Mouse (Mus musculus) liver, embryonic 14.5 days (tissue): ENCODE data around the gene Igsf21. TPM values are rescaled to one million over a fixed set of nuclear protein-coding genes. Genes with fewer than 3 reads are reported as not detected.

Experiments used
- ATAC-seq: fragments of 200-750 bp; cut with Nextera tagmentation; 2 replicates; pipeline ENCODE4 v1.8.0; 2017; ENCODE audit warnings: moderate number of reproducible peaks, mild to moderate bottlenecking, moderate library complexity; ENCODE audit not compliant: insufficient read depth
- DNase-seq, 3 experiments: peaks; one replicate each; pipeline ENCODE4 v3.0.0-alpha.2; 2012 to 2013; ENCODE audit warnings: low read depth in 3 of 3, low spot score in 3 of 3
- H3K27ac ChIP-seq: fragments of 300-500 bp; sonication (generic); 2 replicates; pipeline ENCODE4 v1.5.1; 2014; ENCODE audit warnings: moderate library complexity, mild to moderate bottlenecking, control low read depth, inconsistent platforms
- H3K27me3 ChIP-seq: fragments of 300-500 bp; sonication (generic); 2 replicates; pipeline ENCODE4 v1.6.1; 2014; ENCODE audit warnings: mild to moderate bottlenecking, low read length, moderate library complexity; ENCODE audit not compliant: control insufficient read depth, insufficient read depth
- H3K36me3 ChIP-seq: fragments of 300-500 bp; sonication (generic); replicated peaks from 2 replicates; pipeline ENCODE4 v1.6.1; 2014; ENCODE audit warnings: low read depth; ENCODE audit not compliant: control insufficient read depth, insufficient read depth
- H3K4me1 ChIP-seq, 2 experiments: fragments of 200-500 bp in 1 of 2; fragments of 300-500 bp in 1 of 2; sonication (generic) in 1 of 2; replicated peaks; 2 replicates each; pipeline ENCODE4 v1.6.1; 2012 to 2014; ENCODE audit warnings: antibody characterized with exemption in 1 of 2, inconsistent platforms in 1 of 2, low read length in 1 of 2; ENCODE audit not compliant: control insufficient read depth in 2 of 2, insufficient read depth in 2 of 2
- H3K4me2 ChIP-seq: fragments of 300-500 bp; sonication (generic); 2 replicates; pipeline ENCODE4 v1.6.1; 2014; ENCODE audit warnings: low read depth, mild to moderate bottlenecking, control low read depth, moderate library complexity
- H3K4me3 ChIP-seq, 2 experiments: fragments of 200-500 bp in 1 of 2; fragments of 300-500 bp in 1 of 2; sonication (generic) in 1 of 2; 2 replicates each; pipeline ENCODE4 v1.5.1; 2012 to 2014; ENCODE audit warnings: low read depth in 2 of 2, low read length in 2 of 2, mild to moderate bottlenecking in 2 of 2, control low read depth in 1 of 2, inconsistent platforms in 1 of 2, moderate library complexity in 1 of 2; ENCODE audit not compliant: insufficient read depth in 1 of 2
- H3K9ac ChIP-seq: fragments of 300-500 bp; sonication (generic); replicated peaks from 2 replicates; pipeline ENCODE4 v1.6.1; 2014; ENCODE audit warnings: mild to moderate bottlenecking, control low read depth, moderate library complexity
- H3K9me3 ChIP-seq: fragments of 300-500 bp; sonication (generic); 2 replicates; pipeline ENCODE4 v1.6.1; 2016; ENCODE audit warnings: low read length, mixed read lengths; ENCODE audit not compliant: control insufficient read depth
- CTCF ChIP-seq: IDR thresholded peaks from 2 replicates; pipeline ENCODE4 v1.5.1; 2016; ENCODE audit warnings: antibody characterized with exemption, low read depth, control low read depth
- EP300 ChIP-seq: IDR thresholded peaks from 2 replicates; pipeline ENCODE4 v1.6.1; 2016; ENCODE audit warnings: antibody characterized with exemption, low read depth
- WGBS: fragments of 180-500 bp; shearing (Covaris S2); extraction: QIAGEN DNeasy Blood & Tissue Kit; methylation state at CpG from one replicate; pipeline ENCODE4 v1.1.7; 2014; ENCODE audit not compliant: insufficient replicate concordance; 5-methylcytosine and 5-hydroxymethylcytosine counted together
- polyA plus RNA-seq, 2 experiments: library from polyadenylated mRNA; depleted of rRNA in 1 of 2; stranded (reverse) in 1 of 2; unstranded in 1 of 2; fragments of >200 nt; fragmentation: Nextera tagmentation in 1 of 2; extraction: Ambion mirVana in 1 of 2; gene quantifications; 2 replicates each; pipeline versions ENCODE4 v1.2.1 to v1.2.3; 2012 to 2014

Gene Igsf21
- polyA plus RNA-seq, 2 experiments: 0.18 TPM; not detected in 1

DNA sequence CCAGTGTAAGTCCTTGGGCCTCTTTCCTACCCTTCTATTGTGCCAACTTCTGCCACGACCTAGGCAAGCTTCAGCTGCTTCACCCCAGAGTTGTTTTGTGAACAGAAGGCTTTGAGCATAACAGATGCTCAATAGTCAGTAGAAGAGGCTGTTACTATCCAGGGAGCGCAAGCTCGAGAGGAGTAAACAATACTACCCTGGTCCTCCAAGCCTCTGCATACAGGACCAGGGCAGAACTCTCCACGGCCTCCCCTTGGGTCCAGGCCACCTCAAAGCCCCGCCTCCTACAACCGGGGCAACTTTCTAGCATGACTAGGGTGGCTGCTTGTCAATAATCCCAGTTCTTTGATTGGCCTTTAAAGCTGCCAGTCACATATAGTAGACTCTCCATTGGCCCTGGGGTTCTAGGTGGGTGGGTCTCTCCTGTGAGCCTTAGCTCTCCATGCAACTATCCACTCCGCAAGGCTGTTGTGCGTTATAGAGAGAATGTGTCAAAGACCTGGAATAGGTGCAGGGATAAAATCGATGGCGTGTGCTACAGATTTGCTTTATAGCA, 198.7 kb downstream of the Igsf21 start:
- Histone ChIP-seq H3K27ac (no peak overlapping the region), H3K9me3 (no peaks in the 10 kb centered on the region; the same call in none of the 2 replicates), H3K4me1 (peaks cover 0 to 3% of the 10 kb centered on the region in 2 experiments; a peak in 2 of 4 replicates), H3K4me2 (no peak overlapping the region), H3K36me3 (no peaks in the 10 kb centered on the region), H3K9ac (no peak overlapping the region), H3K27me3 (no peaks in the 10 kb centered on the region), H3K4me3 (no peak overlapping the region)
- DNase-seq (no peak), ATAC-seq (peak; percentile 33; the same call in 1 of the 2 replicates)
- 51% methylated on average over 10 of the region's 10 CpGs for WGBS
- TF ChIP-seq EP300 (no peak), CTCF (no peak)

DNA sequence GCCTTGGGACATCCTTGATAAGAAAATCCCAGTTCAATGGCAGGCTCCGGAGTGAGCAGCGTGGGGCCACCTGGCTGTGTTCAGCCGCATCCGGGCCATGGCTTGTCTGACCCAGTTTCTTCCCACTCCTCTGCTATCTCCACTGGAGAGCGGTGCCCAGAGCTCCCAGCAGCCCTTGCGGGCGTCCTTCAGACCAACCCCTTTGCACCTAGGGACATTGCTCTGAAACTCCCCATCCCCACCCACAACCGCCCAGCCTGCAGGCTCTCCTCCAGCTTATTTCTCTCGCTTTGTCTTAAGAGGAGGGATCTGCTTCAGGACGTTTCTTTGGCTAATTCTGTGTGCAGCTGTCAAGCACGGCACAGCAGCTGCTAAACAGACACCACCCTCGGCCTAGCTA, 202.6 kb downstream of the Igsf21 start:
- TF ChIP-seq EP300 (no peak), CTCF (no peak)

DNA sequence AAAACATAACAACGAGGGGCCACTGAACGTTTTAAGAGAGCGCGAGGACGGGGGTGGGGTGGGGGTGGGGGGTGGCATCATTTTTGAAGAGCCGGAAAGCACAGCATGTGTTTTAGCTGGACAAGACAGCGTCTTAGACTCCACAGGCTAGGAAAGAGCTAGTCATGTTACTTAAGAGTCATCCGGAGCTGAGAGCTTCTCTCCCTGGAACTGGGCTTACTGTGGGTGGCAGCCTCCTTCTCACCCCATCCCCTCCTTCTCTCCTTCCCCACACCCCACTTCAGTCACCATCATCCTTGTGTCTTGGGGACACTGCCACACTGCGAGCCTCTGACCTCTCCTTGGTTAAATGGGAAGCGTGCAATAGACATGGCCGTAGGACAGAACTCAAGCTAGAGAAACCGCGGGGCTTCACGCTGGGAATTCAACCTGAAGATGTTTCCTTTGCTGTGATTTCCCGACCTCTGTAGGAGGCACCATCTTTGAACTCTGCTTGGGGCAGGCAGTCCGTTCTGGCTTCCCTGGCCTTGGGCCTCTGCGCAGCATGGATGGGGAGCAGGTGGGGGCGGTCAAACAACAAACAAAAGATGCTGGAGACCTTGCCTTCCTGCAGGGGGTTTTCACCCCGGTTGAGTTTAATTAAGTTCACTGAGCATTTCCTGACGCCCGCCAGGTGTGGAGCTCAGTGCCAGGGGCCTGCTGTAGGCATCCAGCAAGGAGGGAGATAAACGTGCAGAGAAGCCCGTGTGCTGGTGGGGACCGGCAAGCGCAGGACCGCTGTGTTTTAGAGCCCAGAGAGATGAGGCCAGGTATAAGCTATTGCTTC, 207.8 kb downstream of the Igsf21 start:
- Histone ChIP-seq H3K36me3 (no peaks in the 10 kb centered on the region), H3K4me2 (no peak overlapping the region), H3K9ac (no peak overlapping the region), H3K27ac (no peak overlapping the region), H3K27me3 (no peaks in the 10 kb centered on the region; the same call in 1 of the 2 replicates), H3K4me1 (no peaks in the 10 kb centered on the region), H3K4me3 (no peak overlapping the region), H3K9me3 (no peaks in the 10 kb centered on the region)
- 8% methylated on average over 26 of the region's 26 CpGs for WGBS
- ATAC-seq (no peak), DNase-seq (no peak)
- no peak for TF ChIP-seq EP300
- TF ChIP-seq CTCF: no peak

More for the DNA sequence above, 202.6 kb downstream of the Igsf21 start:
- ATAC-seq (no peak), DNase-seq (no peak)
- Histone ChIP-seq H3K9me3 (no peaks in the 10 kb centered on the region), H3K36me3 (no peaks in the 10 kb centered on the region), H3K9ac (no peak overlapping the region), H3K4me1 (no peaks in the 10 kb centered on the region), H3K27me3 (no peaks in the 10 kb centered on the region; the same call in 1 of the 2 replicates), H3K4me2 (no peak overlapping the region), H3K27ac (no peak overlapping the region), H3K4me3 (no peak overlapping the region)
- 45% methylated on average over 12 of the region's 12 CpGs for WGBS

DNA sequence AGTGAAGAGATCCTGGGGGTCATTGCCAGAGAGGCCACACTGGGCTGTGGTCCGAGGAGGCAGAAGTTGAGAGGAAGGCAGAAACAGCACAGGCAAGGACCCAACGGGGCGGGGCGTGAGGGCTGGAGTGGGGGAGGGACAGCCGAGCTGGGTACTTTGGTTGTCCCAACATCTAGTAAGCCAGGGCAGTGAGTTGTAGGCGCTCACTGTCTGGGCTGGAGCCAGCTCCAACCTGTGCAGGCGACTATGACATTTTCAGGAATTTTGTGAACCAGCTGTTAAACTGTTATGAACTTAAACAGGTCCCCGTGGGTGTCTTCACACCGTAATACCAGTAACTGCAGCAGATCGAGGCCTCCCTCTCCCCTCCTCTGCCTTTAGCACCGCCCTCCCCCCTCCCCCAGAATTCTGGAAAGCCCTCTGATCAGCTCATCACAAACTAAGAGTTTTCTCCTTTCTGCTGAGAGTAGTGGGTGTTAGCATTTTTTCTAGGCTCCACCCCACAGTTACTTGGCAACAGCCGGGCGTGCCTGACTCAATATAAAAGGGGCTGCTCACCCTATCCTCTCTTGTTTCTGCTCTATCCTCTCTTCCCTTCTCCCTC, 208.7 kb downstream of the Igsf21 start:
- ATAC-seq: no peak
- Histone ChIP-seq H3K36me3 (no peaks in the 10 kb centered on the region), H3K27me3 (no peaks in the 10 kb centered on the region; the same call in 1 of the 2 replicates), H3K9me3 (no peaks in the 10 kb centered on the region), H3K4me1 (no peaks in the 10 kb centered on the region), H3K27ac (no peak overlapping the region), H3K4me2 (no peak overlapping the region), H3K9ac (no peak overlapping the region), H3K4me3 (no peak overlapping the region)
- no peak for DNase-seq
- 8% methylated on average over 13 of the region's 13 CpGs for WGBS
- TF ChIP-seq EP300 (no peak), CTCF (no peak)

DNA sequence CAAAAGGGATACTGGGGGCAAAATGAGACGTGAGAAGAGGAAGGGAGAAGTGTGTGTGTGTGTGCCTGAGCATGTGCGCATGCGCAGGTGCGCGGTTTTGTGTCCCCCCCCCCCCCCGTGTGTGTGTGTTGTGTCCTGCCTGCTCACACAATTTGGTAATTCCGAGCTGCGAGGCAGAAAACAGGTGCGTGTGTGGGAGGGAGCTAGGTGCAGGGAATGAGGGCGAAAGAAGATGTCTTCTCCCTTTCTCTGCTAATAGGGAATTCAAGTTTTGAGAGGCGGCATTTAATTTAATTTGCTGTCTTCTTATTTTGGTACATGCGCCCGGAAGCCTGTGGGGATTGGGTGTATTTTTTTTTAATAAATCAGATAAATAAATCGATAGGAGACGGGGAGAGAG, 211.4 kb downstream of the Igsf21 start:
- TF ChIP-seq EP300 (no peak), CTCF (no peak)
- Histone ChIP-seq H3K9ac (no peak overlapping the region), H3K36me3 (no peaks in the 10 kb centered on the region), H3K27me3 (no peaks in the 10 kb centered on the region; the same call in 1 of the 2 replicates), H3K4me3 (no peak overlapping the region), H3K4me1 (no peaks in the 10 kb centered on the region), H3K9me3 (no peaks in the 10 kb centered on the region), H3K4me2 (no peak overlapping the region), H3K27ac (no peak overlapping the region)
- ATAC-seq (no peak), DNase-seq (no peak)
- WGBS: 48% methylated on average over 15 of the region's 15 CpGs
